Mouse (Mus musculus) erythroblast, embryonic 14.5 days (primary cell): Measurements from ENCODE around the gene Abhd17b.

Experiments
- GATA1 ChIP-seq: IDR thresholded peaks from 2 replicates; pipeline ENCODE4 v1.6.1; 2012; ENCODE audit warnings: low read length, inconsistent platforms, mixed read lengths
- TAL1 ChIP-seq: IDR thresholded peaks from 3 replicates; pipeline ENCODE4 v1.6.1; 2012; ENCODE audit warnings: low read length, inconsistent platforms, mixed read lengths

- TF ChIP-seq GATA1: no peak
- no peak for TF ChIP-seq TAL1
Measured at GRCm38 (mm10) chr19:21716456-21716855, 63.5 kb downstream of the Abhd17b start.
